Mouse (Mus musculus) bone marrow macrophage, adult 2 months (primary cell): ENCODE results near the gene Klhl24.

Experiments used
- CTCF ChIP-seq: IDR thresholded peaks from 2 replicates; pipeline ENCODE4 v1.5.1; 2012; ENCODE audit warnings: low read depth, mild to moderate bottlenecking, low read length, moderate library complexity
- POLR2A ChIP-seq: IDR thresholded peaks from 2 replicates; pipeline ENCODE4 v1.6.1; 2012; ENCODE audit warnings: mild to moderate bottlenecking, low read depth, low read length, borderline replicate concordance

DNA sequence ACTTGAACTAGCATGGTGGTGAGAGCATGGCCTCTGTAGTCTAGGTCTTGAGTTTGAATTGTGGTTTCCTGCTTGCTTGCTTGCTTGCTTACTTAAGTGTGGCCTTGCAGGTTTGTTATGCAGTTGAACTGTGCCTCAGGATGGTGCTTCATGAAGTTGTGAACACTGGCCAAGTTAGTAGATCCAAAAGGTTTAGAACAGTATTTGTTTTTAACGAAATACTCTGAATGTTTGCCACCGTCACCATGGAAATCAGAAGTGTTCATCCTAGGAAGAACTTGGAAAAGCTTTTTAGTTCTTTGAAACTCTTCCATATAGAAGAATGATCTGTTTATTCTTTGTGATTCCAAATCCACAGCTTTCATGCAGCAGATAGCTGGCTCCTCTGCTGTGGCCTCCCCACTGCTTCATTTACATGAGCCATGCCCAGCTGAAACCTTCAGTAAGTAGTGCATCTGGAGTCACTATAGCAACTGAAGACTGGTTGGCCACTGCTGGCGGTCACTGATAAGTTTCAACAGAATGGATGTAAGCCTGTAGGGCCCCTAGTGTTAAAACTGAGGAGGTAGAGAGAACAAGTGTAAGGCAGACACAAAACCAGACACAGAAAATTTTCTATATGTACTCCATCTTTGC, 72.2 kb downstream of the Klhl24 start:
- TF ChIP-seq CTCF (no peak), POLR2A (no peak)
